Mouse (Mus musculus) CH12.LX (cell line): Measurements from ENCODE around the gene Vmn1r16. TPM values are rescaled to one million over a fixed set of nuclear protein-coding genes. Genes with fewer than 3 reads are reported as not detected.

Source experiments
- DNase-seq: peaks from one replicate; pipeline ENCODE4 v3.0.0-alpha.2; 2013; ENCODE audit errors: extremely low read depth
- H3K27ac ChIP-seq: 2 replicates; pipeline ENCODE4 v1.5.1; 2012; ENCODE audit warnings: low read depth, mild to moderate bottlenecking, control low read depth, moderate library complexity; ENCODE audit not compliant: insufficient read depth
- H3K27me3 ChIP-seq: replicated peaks from 2 replicates; pipeline ENCODE3; 2012; ENCODE audit warnings: inconsistent platforms
- H3K36me3 ChIP-seq, 2 experiments: replicated peaks in 1 of 2; 2 replicates each; pipeline versions ENCODE3 to v1.6.1; 2012; ENCODE audit warnings: inconsistent platforms in 1 of 2, low read length in 1 of 2, mild to moderate bottlenecking in 1 of 2, mixed read lengths in 1 of 2, moderate library complexity in 1 of 2; ENCODE audit not compliant: control insufficient read depth in 1 of 2, insufficient read depth in 1 of 2
- H3K4me1 ChIP-seq, 2 experiments: 2 replicates each; pipeline ENCODE4 v1.6.1; 2012; ENCODE audit warnings: inconsistent platforms in 1 of 2, moderate library complexity in 1 of 2; ENCODE audit not compliant: insufficient read depth in 2 of 2, control insufficient read depth in 1 of 2
- H3K4me2 ChIP-seq: 2 replicates; pipeline ENCODE4 v1.6.1; 2012; ENCODE audit warnings: low read depth, mild to moderate bottlenecking, control low read depth; ENCODE audit not compliant: poor library complexity, insufficient read depth, severe bottlenecking
- H3K4me3 ChIP-seq, 3 experiments: fragments of 150-350 bp in 1 of 3; sonication (generic) in 1 of 3; replicated peaks in 1 of 3; 2 replicates each; pipeline versions ENCODE3 to v1.5.1; 2011 to 2012; ENCODE audit warnings: low read depth in 2 of 3, low read length in 2 of 3, mild to moderate bottlenecking in 2 of 3, moderate library complexity in 2 of 3, control low read depth in 1 of 3, improper control_type of control experiment in 1 of 3, inconsistent platforms in 1 of 3, mixed read lengths in 1 of 3; ENCODE audit not compliant: poor library complexity in 1 of 3
- H3K79me2 ChIP-seq: replicated peaks from 2 replicates; pipeline ENCODE4 v1.6.1; 2012; ENCODE audit warnings: mild to moderate bottlenecking, moderate library complexity; ENCODE audit not compliant: control insufficient read depth, poor library complexity, insufficient read depth, severe bottlenecking; ENCODE audit errors: extremely low read depth
- H3K9ac ChIP-seq: 2 replicates; pipeline ENCODE4 v1.6.1; 2012; ENCODE audit warnings: low read depth, mild to moderate bottlenecking, control low read depth, moderate library complexity; ENCODE audit not compliant: insufficient read depth
- H3K9me3 ChIP-seq: replicated peaks from 2 replicates; pipeline ENCODE3; 2012; ENCODE audit warnings: low read length, inconsistent platforms, mixed read lengths
- BHLHE40 ChIP-seq: IDR thresholded peaks from 2 replicates; pipeline ENCODE4 v1.6.1; 2011; ENCODE audit warnings: mild to moderate bottlenecking, low read depth, low read length, improper control_type of control experiment
- CHD1 ChIP-seq: IDR thresholded peaks from 2 replicates; pipeline ENCODE4 v1.6.1; 2012; ENCODE audit warnings: low read depth, low read length, improper control_type of control experiment, inconsistent platforms
- CHD2 ChIP-seq: IDR thresholded peaks from 2 replicates; pipeline ENCODE4 v1.6.1; 2011; ENCODE audit warnings: low read length, improper control_type of control experiment
- CTCF ChIP-seq, 2 experiments: IDR thresholded peaks in 1 of 2; conservative IDR thresholded peaks in 1 of 2; 2 replicates each; pipeline ENCODE4 v1.5.1; 2011 to 2012; ENCODE audit warnings: low read depth in 2 of 2, low read length in 2 of 2, improper control_type of control experiment in 1 of 2, inconsistent platforms in 1 of 2, mild to moderate bottlenecking in 1 of 2, moderate library complexity in 1 of 2
- E2F4 ChIP-seq: IDR thresholded peaks from 2 replicates; pipeline ENCODE4 v1.6.1; 2011; ENCODE audit warnings: low read depth, low read length, improper control_type of control experiment; ENCODE audit not compliant: insufficient replicate concordance
- ELF1 ChIP-seq: IDR thresholded peaks from 2 replicates; pipeline ENCODE4 v1.6.1; 2014; ENCODE audit warnings: low read depth, mild to moderate bottlenecking, inconsistent platforms, low read length, improper control_type of control experiment
- ETS1 ChIP-seq: conservative IDR thresholded peaks from 2 replicates; pipeline ENCODE4 v1.6.1; 2012; ENCODE audit warnings: low read depth, mild to moderate bottlenecking, inconsistent platforms, low read length, improper control_type of control experiment, moderate library complexity
- GABPA ChIP-seq: IDR thresholded peaks from 2 replicates; pipeline ENCODE4 v1.6.1; 2012; ENCODE audit warnings: low read depth, low read length, improper control_type of control experiment, inconsistent platforms; ENCODE audit not compliant: insufficient replicate concordance
- IRF4 ChIP-seq: IDR thresholded peaks from 2 replicates; pipeline ENCODE4 v1.6.1; 2014; ENCODE audit warnings: low read depth, mild to moderate bottlenecking, inconsistent platforms, low read length, improper control_type of control experiment
- JUN ChIP-seq: IDR thresholded peaks from 2 replicates; pipeline ENCODE4 v1.6.1; 2011; ENCODE audit warnings: low read depth, mild to moderate bottlenecking, low read length, improper control_type of control experiment, moderate library complexity; ENCODE audit not compliant: insufficient read depth
- JUND ChIP-seq: conservative IDR thresholded peaks from 2 replicates; pipeline ENCODE4 v1.6.1; 2011; ENCODE audit warnings: low read depth, low read length, improper control_type of control experiment
- MAX ChIP-seq: IDR thresholded peaks from 2 replicates; pipeline ENCODE4 v1.6.1; 2011; ENCODE audit warnings: low read length, improper control_type of control experiment
- MAZ ChIP-seq: IDR thresholded peaks from 2 replicates; pipeline ENCODE4 v1.6.1; 2012; ENCODE audit warnings: low read depth, mild to moderate bottlenecking, inconsistent platforms, low read length, improper control_type of control experiment, moderate library complexity
- MEF2A ChIP-seq: IDR thresholded peaks from 2 replicates; pipeline ENCODE4 v1.6.1; 2014; ENCODE audit warnings: low read depth, mild to moderate bottlenecking, inconsistent platforms, low read length, improper control_type of control experiment, borderline replicate concordance
- MYC ChIP-seq: IDR thresholded peaks from 2 replicates; pipeline ENCODE4 v1.6.1; 2011; ENCODE audit warnings: low read depth, mild to moderate bottlenecking, improper control_type of control experiment, low read length
- NELFE ChIP-seq: IDR thresholded peaks from 2 replicates; pipeline ENCODE4 v1.6.1; 2011; ENCODE audit warnings: low read depth, low read length, improper control_type of control experiment
- NRF1 ChIP-seq: IDR thresholded peaks from 2 replicates; pipeline ENCODE4 v1.6.1; 2014; ENCODE audit warnings: low read depth, mild to moderate bottlenecking, inconsistent platforms, low read length, improper control_type of control experiment, moderate library complexity
- PAX5 ChIP-seq: IDR thresholded peaks from 2 replicates; pipeline ENCODE4 v1.6.1; 2012; ENCODE audit warnings: low read length, inconsistent platforms, mixed read lengths
- POLR2A ChIP-seq: IDR thresholded peaks from 2 replicates; pipeline ENCODE4 v1.6.1; 2011; ENCODE audit warnings: low read depth, mild to moderate bottlenecking, improper control_type of control experiment, low read length
- POLR2AphosphoS2 ChIP-seq: IDR thresholded peaks from 2 replicates; pipeline ENCODE4 v1.6.1; 2011; ENCODE audit warnings: low read depth, low read length, improper control_type of control experiment
- SIN3A ChIP-seq: IDR thresholded peaks from 2 replicates; pipeline ENCODE4 v1.6.1; 2012; ENCODE audit warnings: low read length, improper control_type of control experiment, inconsistent platforms
- SMC3 ChIP-seq: IDR thresholded peaks from 2 replicates; pipeline ENCODE4 v1.6.1; 2011; ENCODE audit warnings: low read depth, low read length, improper control_type of control experiment
- TBP ChIP-seq: conservative IDR thresholded peaks from 2 replicates; pipeline ENCODE4 v1.6.1; 2011; ENCODE audit warnings: low read depth, low read length, improper control_type of control experiment
- UBTF ChIP-seq: IDR thresholded peaks from 2 replicates; pipeline ENCODE4 v1.6.1; 2012; ENCODE audit warnings: low read depth, mild to moderate bottlenecking, inconsistent platforms, low read length, improper control_type of control experiment, moderate library complexity
- ZC3H11A ChIP-seq: IDR thresholded peaks from 2 replicates; pipeline ENCODE4 v1.6.1; 2012; ENCODE audit warnings: low read depth, mild to moderate bottlenecking, inconsistent platforms, low read length, improper control_type of control experiment
- ZMIZ1 ChIP-seq: IDR thresholded peaks from 2 replicates; pipeline ENCODE4 v1.6.1; 2012; ENCODE audit warnings: low read depth, mild to moderate bottlenecking, inconsistent platforms, low read length, improper control_type of control experiment
- dilution Hi-C: fragments of 300-500 bp; cut with MboI; formaldehyde crosslinking; loops from 2 replicates; pipeline ENCODE4 v1.14.3; 2020; ENCODE audit warnings: low sequenced_read_pairs; ENCODE audit not compliant: extremely low pct_unique_long_range_greater_than_20kb, extremely low pct_ligation_motif_present
- in situ Hi-C: fragments of 300-500 bp; cut with MboI; formaldehyde crosslinking; loops from 3 replicates; pipeline ENCODE4 v1.14.3; 2019; ENCODE audit warnings: low sequenced_read_pairs, low pct_ligation_motif_present, low pct_unique_long_range_greater_than_20kb, mixed read lengths
- polyA plus RNA-seq: library from polyadenylated mRNA; unstranded; fragments of >175 nt; gene quantifications from 2 replicates; pipeline ENCODE4 v1.2.1, GENCODE M21; 2012; ENCODE audit warnings: low read depth; ENCODE audit not compliant: insufficient read length
- total RNA-seq, 2 experiments: library from RNA; depleted of rRNA; stranded (reverse); fragments of 300-350 nt in 1 of 2; fragments of >200 nt in 1 of 2; gene quantifications; 2 replicates each; pipeline ENCODE4 v1.2.3; 2012 to 2014

Gene Vmn1r16
- total and polyA plus RNA-seq, 3 experiments = not detected

- H3K4me1 ChIP-seq = no peaks in the 10 kb centered on the region
- no peak within 1 kb of the TSS for H3K27ac ChIP-seq
- H3K9ac ChIP-seq = no peak within 1 kb of the TSS
- H3K36me3 ChIP-seq = no peaks in the 10 kb centered on the region
- H3K27me3 ChIP-seq = no peaks in the 10 kb centered on the region
- in situ Hi-C loops = no loop called here
- H3K4me2 ChIP-seq = no peak within 1 kb of the TSS
- TF ChIP-seq ETS1 (no peak), UBTF (no peak), IRF4 (no peak), SIN3A (no peak), NRF1 (no peak), CTCF (conservative IDR thresholded peaks at IDR 0.05 in 1 of 2, IDR thresholded peaks at IDR 0.05 in 1 of 2; ENCODE audit: low read depth in 2 of 2, low read length in 2 of 2) (no peak), JUND (no peak), POLR2AphosphoS2 (no peak), GABPA (no peak), ELF1 (no peak), SMC3 (no peak), POLR2A (no peak)
- TF ChIP-seq, all 38 proteins: peak for 0
- no peaks in the 10 kb centered on the region for H3K9me3 ChIP-seq
- H3K79me2 ChIP-seq = no peaks in the 10 kb centered on the region
- no peak within 1 kb of the TSS for H3K4me3 ChIP-seq
- dilution Hi-C loops = no loop called here
- no peak for DNase-seq
Observed at GRCm38 (mm10) chr6:57363627-57364026, 34.3 kb upstream of the Vmn1r16 start, which contains the start of gene Vmn1r17. TSS of gene Vmn1r17 (minus strand) at chr6:57363727.

DNA sequence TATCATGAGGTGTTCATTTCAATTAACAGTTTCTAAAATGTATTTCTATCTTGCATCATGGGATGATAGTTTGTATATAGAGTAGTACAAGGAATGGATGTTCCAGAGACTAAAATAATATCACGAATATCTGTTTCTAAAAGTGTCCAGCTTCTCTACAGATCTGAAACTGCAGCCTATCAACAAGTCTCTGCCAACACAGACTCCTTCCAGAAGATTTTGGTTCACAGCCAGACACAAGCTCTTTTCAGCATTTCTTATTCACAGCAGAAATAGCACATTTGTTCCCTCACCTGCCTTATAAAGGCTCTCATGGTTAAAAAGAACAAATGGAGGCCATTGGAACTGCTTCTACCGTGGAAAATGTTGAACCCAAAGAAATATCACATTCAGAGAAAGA, 27.6 kb upstream of the Vmn1r16 start:
- TF ChIP-seq UBTF = no peak
- no peak for TF ChIP-seq MEF2A
- TF ChIP-seq ELF1 = no peak
- no peak for TF ChIP-seq MAX
- no peak for TF ChIP-seq ETS1
- TF ChIP-seq MYC = no peak
- TF ChIP-seq JUND = no peak
- TF ChIP-seq PAX5 = no peak
- TF ChIP-seq JUN = no peak
- no peak for TF ChIP-seq MAZ
- no peak for TF ChIP-seq ZC3H11A
- TF ChIP-seq TBP = no peak
- no peak for TF ChIP-seq BHLHE40
- TF ChIP-seq CHD1 = no peak
- TF ChIP-seq NRF1 = no peak
- TF ChIP-seq CHD2 = no peak
- no peak for TF ChIP-seq SIN3A
- TF ChIP-seq E2F4 = no peak
- no peak for TF ChIP-seq NELFE
- no peak for TF ChIP-seq ZMIZ1
- dilution Hi-C loops = no loop called here
- no peak overlapping the region for H3K9ac ChIP-seq

More for the DNA sequence above, 27.6 kb upstream of the Vmn1r16 start:
- Histone ChIP-seq H3K4me3 (no peak overlapping the region), H3K4me2 (no peak overlapping the region), H3K36me3 (no peaks in the 10 kb centered on the region), H3K4me1 (no peaks in the 10 kb centered on the region), H3K27me3 (no peaks in the 10 kb centered on the region), H3K27ac (no peak overlapping the region), H3K79me2 (no peaks in the 10 kb centered on the region), H3K9me3 (no peaks in the 10 kb centered on the region)
- in situ Hi-C loops = no loop called here
- no peak for DNase-seq
